Mouse (Mus musculus) v-Abl transformed pro-B cells (cell line): ENCODE measurements at regions not wholly inside any gene's neighbourhood (a gene's known extent, or its start where the extent isn't known, plus 50 kb on each side); places are given as distances from the start of the nearest gene placed in this dataset.

Experiments used
- in situ Hi-C, 2 experiments: fragments of 400-800 bp; cut with MboI; formaldehyde crosslinking; loops; one replicate each; pipeline ENCODE4 v1.15.1; 2025; ENCODE audit not compliant: unreplicated experiment in 2 of 2

DNA sequence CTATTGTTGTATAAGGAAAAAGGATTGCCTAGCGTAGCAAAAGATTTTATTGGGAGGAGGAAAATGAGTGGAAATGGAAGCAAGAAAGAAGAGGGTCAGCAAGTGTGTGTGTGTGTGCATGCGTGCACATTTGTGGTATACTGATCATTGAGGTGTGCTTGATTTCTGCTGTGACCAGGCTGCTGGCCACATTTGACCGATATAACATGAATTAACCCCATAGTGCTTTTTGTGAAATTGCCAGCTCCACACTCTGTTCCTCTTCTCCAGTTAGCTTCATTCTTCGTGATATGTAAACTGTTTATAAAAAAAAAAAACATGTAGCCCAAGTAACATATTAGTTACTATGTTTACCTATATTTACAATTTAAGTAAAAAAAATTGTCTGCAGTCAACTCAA is 364.6 kb upstream of the Satb1 start:
- in situ Hi-C loops: loop anchor here in 1 of 2 experiments (25.0 kb wide), 2 partner anchors 1210 to 1385 kb away; no protein-coding TSS in a partner anchor

- in situ Hi-C loops: loop anchor here in 1 of 2 experiments (25.0 kb wide), 2 partner anchors 1210 to 1385 kb away; no protein-coding TSS in a partner anchor
Measured at GRCm38 (mm10) chr17:52196811-52197210, 363.7 kb upstream of the Satb1 start.

GRCm38 (mm10) chr17:52195804-52196203 is 362.7 kb upstream of the Satb1 start:
- in situ Hi-C loops: loop anchor here in 1 of 2 experiments (25.0 kb wide), 2 partner anchors 1209 to 1384 kb away; no protein-coding TSS in a partner anchor

- in situ Hi-C loops: loop anchor here in 1 of 2 experiments (25.0 kb wide), 2 partner anchors 1204 to 1379 kb away; no protein-coding TSS in a partner anchor
Measured at GRCm38 (mm10) chr17:52191064-52191682, 358.1 kb upstream of the Satb1 start.

- in situ Hi-C loops: loop anchor here (5.0 to 25.0 kb wide), 8 partner anchors 205 to 1370 kb away; no protein-coding TSS in a partner anchor
Measured at GRCm38 (mm10) chr17:52182706-52183105, 349.6 kb upstream of the Satb1 start.

DNA sequence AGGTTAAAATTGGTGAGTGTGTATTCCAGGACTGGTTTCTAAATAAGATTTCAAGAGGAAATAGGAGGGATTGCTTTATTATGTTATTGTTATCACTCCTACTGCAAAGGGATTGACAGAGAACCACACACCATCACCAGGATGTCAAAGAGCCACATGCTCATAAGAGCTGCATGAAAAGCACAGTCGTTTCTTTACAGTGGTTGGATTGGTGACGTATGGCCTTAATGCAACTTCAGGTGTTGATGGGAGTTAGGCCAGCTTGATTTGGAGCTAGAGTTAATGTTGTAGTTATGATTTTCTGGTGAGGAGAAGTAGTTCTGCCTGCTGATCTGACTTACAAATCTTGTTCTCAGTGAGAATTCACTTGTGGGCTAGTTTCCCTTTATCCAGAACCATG is 344.9 kb upstream of the Satb1 start:
- in situ Hi-C loops: loop anchor here in 1 of 2 experiments (10.0 to 25.0 kb wide), 3 partner anchors 363 to 1366 kb away; no protein-coding TSS in a partner anchor

DNA sequence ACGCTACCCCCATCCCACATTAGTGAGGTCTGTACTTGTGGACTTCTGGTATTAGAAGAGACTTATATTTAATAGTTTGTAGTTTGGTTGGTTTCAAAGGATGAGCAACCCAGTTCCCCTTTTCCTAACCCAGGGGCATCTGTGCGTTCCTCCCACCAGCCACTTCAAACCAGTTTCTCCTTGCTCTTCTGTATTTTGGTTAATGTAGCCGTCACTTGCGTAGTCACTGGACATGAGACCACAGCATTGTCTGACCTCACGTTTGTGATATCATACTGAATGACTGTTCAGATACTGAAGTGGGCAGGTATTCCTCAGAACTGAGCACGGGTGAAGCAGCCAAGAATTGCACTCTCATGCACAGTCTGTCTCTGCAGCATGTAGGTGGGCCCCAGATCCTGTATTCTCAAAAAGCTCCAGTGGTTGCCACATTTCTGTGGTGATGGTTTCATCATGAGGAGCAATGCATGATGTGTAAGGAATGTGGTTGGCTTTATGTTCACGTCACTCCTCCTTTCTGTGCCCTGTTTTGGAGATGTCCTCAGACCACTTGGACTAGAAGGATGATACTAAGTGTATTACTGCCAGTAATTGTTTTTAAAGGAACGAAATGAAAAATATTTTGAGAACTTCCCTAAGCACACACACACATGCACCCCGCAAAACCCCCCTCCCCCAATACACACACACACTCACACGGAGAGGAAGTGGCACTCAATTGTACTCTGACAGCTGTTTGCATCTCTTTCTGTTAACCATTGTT is 335.2 kb upstream of the Satb1 start:
- in situ Hi-C loops: loop anchor here (10.0 to 25.0 kb wide), 3 partner anchors 263 to 1173 kb away; no protein-coding TSS in a partner anchor

GRCm38 (mm10) chr17:52167658-52168057 is 334.6 kb upstream of the Satb1 start:
- in situ Hi-C loops: loop anchor here (10.0 to 25.0 kb wide), 3 partner anchors 263 to 1173 kb away; no protein-coding TSS in a partner anchor

DNA sequence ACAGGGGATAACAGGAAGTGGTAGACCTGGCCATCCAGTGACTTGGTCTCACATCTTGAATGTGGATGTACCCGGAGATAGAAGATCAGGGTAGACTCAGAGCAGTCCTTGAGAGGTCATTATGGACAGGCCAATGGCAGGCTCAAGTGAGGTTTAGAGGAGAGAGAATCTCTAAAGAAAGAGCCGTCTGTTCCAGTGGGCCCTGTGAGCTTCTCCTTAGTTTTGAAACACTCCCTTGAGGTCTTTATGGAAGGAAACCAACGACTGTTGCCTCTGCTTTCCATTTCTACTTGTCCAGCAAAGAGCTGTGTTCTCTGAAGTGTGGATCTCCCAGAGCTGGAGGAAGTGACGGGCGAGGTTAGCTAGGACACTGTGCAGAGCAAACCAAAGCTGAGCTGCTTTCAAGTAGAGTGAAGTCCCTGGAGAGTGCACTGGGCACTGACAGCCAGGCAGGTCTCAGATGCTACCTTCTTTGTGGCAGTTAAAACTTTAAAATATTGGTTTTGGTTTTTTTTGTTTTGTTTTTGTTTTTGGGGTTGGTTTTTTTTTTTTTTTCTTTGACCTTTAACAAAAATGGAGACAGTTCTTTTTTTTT is 332.9 kb upstream of the Satb1 start:
- in situ Hi-C loops: loop anchor here (10.0 to 25.0 kb wide), 3 partner anchors 261 to 1171 kb away; no protein-coding TSS in a partner anchor

- in situ Hi-C loops: loop anchor here (5.0 to 25.0 kb wide), 5 partner anchors 258 to 1168 kb away; no protein-coding TSS in a partner anchor
Measured at GRCm38 (mm10) chr17:52162559-52163397, 329.7 kb upstream of the Satb1 start.

- in situ Hi-C loops: loop anchor here in 1 of 2 experiments (25.0 kb wide), 1 partner anchor 738 kb away; no protein-coding TSS in a partner anchor
Measured at GRCm38 (mm10) chr17:52150496-52150895, 317.4 kb upstream of the Satb1 start.

- in situ Hi-C loops: loop anchor here in 1 of 2 experiments (25.0 kb wide), 1 partner anchor 738 kb away; no protein-coding TSS in a partner anchor
Measured at GRCm38 (mm10) chr17:52149834-52150233, 316.7 kb upstream of the Satb1 start.

DNA sequence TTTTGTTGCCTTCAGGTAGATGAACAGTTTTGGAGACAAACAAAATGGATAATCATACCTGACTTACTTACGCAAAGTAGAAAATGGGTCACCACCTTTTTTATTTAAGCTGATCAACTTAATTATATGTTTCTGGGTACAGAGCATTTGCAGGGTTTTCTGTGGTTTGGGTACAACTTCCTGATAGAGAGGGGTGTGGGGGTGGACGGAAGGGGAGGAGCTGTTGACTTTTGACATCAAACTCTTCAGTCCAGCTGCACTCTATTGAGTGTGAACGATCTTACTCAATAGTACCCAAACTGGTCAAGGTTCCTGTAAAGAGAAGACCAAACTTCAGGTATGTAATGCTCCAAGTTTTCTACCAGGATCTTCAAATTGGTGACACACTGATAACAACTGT is 316.0 kb upstream of the Satb1 start:
- in situ Hi-C loops: no loop called here

GRCm38 (mm10) chr17:52103891-52104290 is 270.8 kb upstream of the Satb1 start:
- in situ Hi-C loops: no loop called here

DNA sequence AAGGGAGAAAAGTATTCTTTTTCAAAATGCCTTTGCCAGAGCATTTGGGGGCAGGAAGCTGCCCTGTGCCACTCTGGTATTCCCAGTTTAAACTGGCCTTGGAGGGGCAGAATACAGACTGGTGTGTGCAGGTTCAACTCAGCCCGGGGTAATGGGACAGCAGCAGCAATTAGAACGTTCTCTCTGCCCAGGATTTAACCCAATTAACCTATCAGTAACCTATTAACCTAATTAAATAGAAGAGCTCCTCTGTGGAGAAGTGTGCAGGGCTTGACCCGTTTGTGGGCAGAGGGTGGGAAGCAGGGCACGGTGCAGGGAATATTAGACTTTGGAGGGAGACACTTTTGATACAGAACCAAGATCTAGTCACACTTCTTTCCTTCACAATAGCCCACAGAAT is 252.7 kb upstream of the Satb1 start:
- in situ Hi-C loops: no loop called here

DNA sequence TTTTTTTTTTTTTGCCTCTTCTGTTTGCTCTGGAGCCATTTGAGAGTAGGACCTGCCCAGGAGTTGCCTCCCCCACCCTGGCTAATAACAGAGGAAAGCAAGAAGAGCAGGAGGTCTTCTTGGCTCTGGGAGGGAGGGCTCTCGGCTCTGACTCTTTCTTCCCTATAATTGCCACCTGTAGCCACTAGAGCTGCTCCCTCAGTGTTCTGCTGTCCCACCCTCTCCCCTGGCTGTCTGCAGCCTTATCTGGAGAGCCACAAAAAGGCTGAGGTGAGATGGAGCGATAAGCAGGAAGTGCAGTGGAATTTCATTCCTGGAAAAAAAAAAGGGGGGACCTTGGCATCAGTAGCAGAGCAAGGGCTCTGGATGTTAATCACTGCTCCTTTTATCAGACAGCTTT is 251.4 kb upstream of the Satb1 start:
- in situ Hi-C loops: no loop called here

- in situ Hi-C loops: no loop called here
Measured at GRCm38 (mm10) chr17:52079316-52079715, 246.2 kb upstream of the Satb1 start.

- in situ Hi-C loops: no loop called here
Measured at GRCm38 (mm10) chr17:52078496-52078895, 245.4 kb upstream of the Satb1 start.

DNA sequence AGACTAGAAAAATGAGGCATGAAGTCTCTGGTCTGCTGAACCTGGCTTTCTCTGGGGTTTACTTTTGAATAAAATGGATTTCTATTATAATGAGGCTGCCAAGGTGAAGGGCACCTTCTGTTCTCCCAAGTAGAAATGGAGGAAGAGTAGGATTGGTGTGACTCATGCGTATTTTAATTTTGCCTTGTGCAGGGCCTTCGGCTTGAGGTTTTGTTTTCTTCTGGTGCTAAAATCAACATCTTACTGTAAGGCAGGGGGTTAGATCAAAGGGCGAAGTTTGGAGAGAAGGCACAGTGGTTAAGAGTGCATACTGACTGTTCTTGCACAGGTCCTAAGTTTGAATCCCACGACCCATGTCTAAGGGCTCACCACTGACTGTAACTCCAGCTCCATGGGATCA is 244.9 kb upstream of the Satb1 start:
- in situ Hi-C loops: no loop called here

- in situ Hi-C loops: no loop called here
Measured at GRCm38 (mm10) chr17:52076746-52077145, 243.7 kb upstream of the Satb1 start.
